Mouse (Mus musculus): ENCODE results near the gene Olfr1408. TPM values are rescaled to one million over a fixed set of nuclear protein-coding genes. Genes with fewer than 3 reads are reported as not detected.

Gene Olfr1408
- polyA plus RNA-seq (2017; shearing (Covaris generic)): not detected

DNA sequence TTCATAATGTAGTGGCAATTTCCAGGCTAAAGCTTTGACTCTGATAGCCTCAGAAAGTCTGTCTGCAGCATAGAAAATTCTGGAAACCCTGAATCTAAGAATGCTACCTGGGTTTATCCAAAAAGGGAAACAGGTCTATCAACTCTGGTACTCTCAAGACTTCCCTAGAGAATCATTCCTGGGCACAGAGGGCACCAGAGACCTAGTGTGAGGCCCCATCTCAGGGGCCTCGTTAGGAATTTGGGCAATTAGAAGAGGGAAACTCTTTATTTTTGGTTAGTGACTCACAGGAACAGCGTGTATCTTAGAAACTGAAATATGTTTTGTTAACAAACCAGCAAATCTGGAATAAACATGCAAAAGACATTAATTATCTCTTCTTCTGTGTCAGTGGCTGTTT is at the start of gene Olfr1408:
Olfr1408 (minus strand) TSS at position 101 of the 400 bp plus-strand sequence.
- ATAC-seq: no peak

DNA sequence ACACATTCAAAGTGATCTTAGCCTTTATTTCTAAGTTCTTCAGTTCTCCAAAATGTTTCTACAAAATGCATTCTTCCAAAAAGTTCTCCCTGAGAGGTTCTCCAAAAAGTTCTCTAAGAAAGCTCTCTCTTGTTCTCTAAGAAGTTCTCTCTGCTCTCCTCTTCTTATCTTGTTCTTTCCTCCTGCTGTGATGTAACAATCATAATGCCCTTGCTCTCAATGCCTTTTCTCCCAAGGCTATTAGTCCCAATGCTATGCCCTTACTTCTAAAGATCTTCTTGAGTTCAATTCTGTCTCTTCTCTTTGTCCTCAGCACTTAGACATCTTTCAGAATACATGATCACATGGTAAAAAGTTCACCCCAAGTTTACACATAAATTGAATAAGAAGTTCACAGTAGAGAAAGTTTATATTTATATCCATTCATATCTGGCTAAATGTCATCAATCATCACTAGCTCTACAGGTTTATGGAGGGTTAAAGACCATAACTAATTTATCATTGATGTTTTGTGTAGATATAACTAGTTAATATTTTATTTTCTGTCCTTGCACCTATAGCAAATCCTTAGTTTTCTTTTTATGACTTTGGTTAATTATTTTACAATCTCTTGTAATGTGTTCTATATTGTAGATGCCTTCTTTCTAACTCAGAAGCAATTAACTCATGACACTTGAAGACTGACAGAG is 37.1 kb upstream of the Olfr1408 start:
- ATAC-seq: no peak

Other genes starting within 250 kb of the Olfr1408 start
- gene Apcs, start 242.3 kb downstream of the Olfr1408 start, polyA plus RNA-seq (2017; shearing (Covaris generic)): not detected
- not detected for gene Olfr16, start 187.0 kb downstream of the Olfr1408 start, polyA plus RNA-seq (2017; shearing (Covaris generic))
- gene Olfr1406, start 53.3 kb upstream of the Olfr1408 start, polyA plus RNA-seq (2017; shearing (Covaris generic)): not detected
- gene Olfr218, start 60.4 kb upstream of the Olfr1408 start, polyA plus RNA-seq (2017; shearing (Covaris generic)): not detected
- gene Olfr1404, start 75.0 kb upstream of the Olfr1408 start, polyA plus RNA-seq (2017; shearing (Covaris generic)): not detected
- gene Fcer1a, start 89.8 kb upstream of the Olfr1408 start, polyA plus RNA-seq (2017; shearing (Covaris generic)): not detected
- gene Olfr418, start 128.6 kb upstream of the Olfr1408 start, polyA plus RNA-seq (2017; shearing (Covaris generic)): not detected
- not detected for gene Mptx2, start 140.4 kb upstream of the Olfr1408 start, polyA plus RNA-seq (2017; shearing (Covaris generic))
- not detected for gene Ackr1, start 196.4 kb upstream of the Olfr1408 start, polyA plus RNA-seq (2017; shearing (Covaris generic))
- gene Aim2, start 213.5 kb upstream of the Olfr1408 start, polyA plus RNA-seq (2017; shearing (Covaris generic)): 10 to 100 TPM; 44.7 to 78.2 TPM
- gene Cadm3, start 230.3 kb upstream of the Olfr1408 start, polyA plus RNA-seq (2017; shearing (Covaris generic)): not detected

Data from CD4-positive, CD25-positive, alpha-beta regulatory T cell, adult 4 months (primary cell).